Mouse (Mus musculus): Measurements from ENCODE around the gene Adamts13.

GRCm38 (mm10) chr2:26997498-26997897, 24.3 kb downstream of the Adamts13 start:
- TF ChIP-seq CTCF (IDR thresholded peaks at IDR 0.05; ENCODE audit: insufficient read depth, low read depth, low read length), result no peak
- no peak for TF ChIP-seq POLR2A (IDR thresholded peaks at IDR 0.05; ENCODE audit: insufficient read depth, low read depth, low read length)

All from olfactory bulb, adult 2 months (tissue).